ENCODE assay signal across 7 mouse cellular contexts in genomic region chr6:118592662-118593376, GRCm38 (mm10). TPM values are rescaled to one million over a fixed set of nuclear protein-coding genes. Genes with fewer than 3 reads are reported as not detected.
DNase-seq lines count a peak whose midpoint lies in the region; ATAC-seq and TF ChIP-seq lines count a peak whose summit lies in the region.

No protein-coding gene starts in this region.

- no peak for TF ChIP-seq EP300 in stomach, postnatal 0 days (optimal IDR thresholded peaks at IDR 0.05)

- H3K36me3 ChIP-seq in megakaryocyte, embryonic 14.5 days (replicated peaks; ENCODE audit: low read length), result peaks cover 2% of the 10 kb centered on the region
- peaks cover 6% of the 10 kb centered on the region; the same call in 1 of the 2 replicates for H3K36me3 ChIP-seq in forebrain, embryonic 13.5 days (ENCODE audit: poor library complexity, severe bottlenecking)
- no peaks in the 10 kb centered on the region for H3K36me3 ChIP-seq in liver, embryonic 12.5 days
- H3K36me3 ChIP-seq in stomach, postnatal 0 days (ENCODE audit: control insufficient read depth, insufficient read depth, low read length), result no peaks in the 10 kb centered on the region

- peaks cover 80% of the 10 kb centered on the region for H3K27me3 ChIP-seq in megakaryocyte, embryonic 14.5 days (replicated peaks)
- peaks cover 25% of the 10 kb centered on the region for H3K27me3 ChIP-seq in forebrain, embryonic 13.5 days
- peaks cover 65% of the 10 kb centered on the region for H3K27me3 ChIP-seq in liver, embryonic 12.5 days (replicated peaks)
- no peaks in the 10 kb centered on the region for H3K27me3 ChIP-seq in stomach, postnatal 0 days (ENCODE audit: control insufficient read depth, insufficient read depth, low read length)

- peaks cover 18% of the 10 kb centered on the region for H3K4me1 ChIP-seq in megakaryocyte, embryonic 14.5 days
- H3K4me1 ChIP-seq in forebrain, embryonic 13.5 days, result peaks cover 26% of the 10 kb centered on the region
- H3K4me1 ChIP-seq in liver, embryonic 12.5 days, result peaks cover 13% of the 10 kb centered on the region
- H3K4me1 ChIP-seq in stomach, postnatal 0 days (replicated peaks; ENCODE audit: control insufficient read depth, insufficient read depth), result no peaks in the 10 kb centered on the region

- H3K27ac ChIP-seq in forebrain, embryonic 13.5 days, result no peak overlapping the region
- no peak overlapping the region for H3K27ac ChIP-seq in liver, embryonic 12.5 days
- H3K27ac ChIP-seq in stomach, postnatal 0 days (replicated peaks), result no peak overlapping the region

- no peak for TF ChIP-seq CTCF in stomach, postnatal 0 days (IDR thresholded peaks at IDR 0.05; ENCODE audit: low read depth)

- H3K9ac ChIP-seq in forebrain, embryonic 13.5 days, result peak overlapping the region; percentile 59
- H3K9ac ChIP-seq in liver, embryonic 12.5 days, result 0 out of 2 replicates have a peak overlapping the region, but pooled peaks have one; percentile 36
- H3K9ac ChIP-seq in stomach, postnatal 0 days (ENCODE audit: low read length), result 0 out of 2 replicates have a peak overlapping the region, but pooled peaks have one; percentile 8

- peak overlapping the region; percentile 79 for H3K4me2 ChIP-seq in forebrain, embryonic 13.5 days
- peak overlapping the region; percentile 74 for H3K4me2 ChIP-seq in liver, embryonic 12.5 days
- peak overlapping the region; percentile 52 for H3K4me2 ChIP-seq in stomach, postnatal 0 days (replicated peaks; ENCODE audit: low read depth)

- no peak for ATAC-seq in megakaryocyte, adult 5-6 weeks (ENCODE audit: poor library complexity, severe bottlenecking)
- ATAC-seq in forebrain, embryonic 13.5 days, result no peak; the same call in 1 of the 2 replicates
- ATAC-seq in liver, embryonic 12.5 days, result no peak
- no peak for ATAC-seq in stomach, postnatal 0 days (ENCODE audit: low FRiP score, low TSS enrichment)
- no peak for ATAC-seq in granulocyte monocyte progenitor cell, adult 5-6 weeks (replicated peaks; ENCODE audit: poor library complexity, severe bottlenecking)

- H3K9me3 ChIP-seq in megakaryocyte, embryonic 14.5 days, result 0 out of 2 replicates have a peak, but pooled peaks cover 3% of the 10 kb centered on the region
- H3K9me3 ChIP-seq in forebrain, embryonic 13.5 days (replicated peaks), result no peaks in the 10 kb centered on the region
- H3K9me3 ChIP-seq in liver, embryonic 12.5 days (replicated peaks), result no peaks in the 10 kb centered on the region
- no peaks in the 10 kb centered on the region for H3K9me3 ChIP-seq in stomach, postnatal 0 days (ENCODE audit: control insufficient read depth, low read length)

- DNase-seq in stomach, postnatal 0 days (ENCODE audit: low spot score), result no peak
- no peak for DNase-seq in T-cell, adult 2 months (ENCODE audit: low spot score)

- H3K4me3 ChIP-seq in megakaryocyte, embryonic 14.5 days (replicated peaks), result peak overlapping the region; percentile 90
- H3K4me3 ChIP-seq in forebrain, embryonic 13.5 days, result peak overlapping the region; percentile 43
- H3K4me3 ChIP-seq in liver, embryonic 12.5 days, result peak overlapping the region; percentile 47
- H3K4me3 ChIP-seq in stomach, postnatal 0 days (ENCODE audit: low read depth, low read length), result peak overlapping the region; percentile 39

- 13% methylated on average over 21 of the region's 21 CpGs for WGBS in forebrain, embryonic 13.5 days
- WGBS in liver, embryonic 12.5 days (ENCODE audit: insufficient replicate concordance), result 32% methylated on average over 21 of the region's 21 CpGs
- 40% methylated on average over 21 of the region's 21 CpGs for WGBS in stomach, postnatal 0 days

RNA-seq across cellular contexts. Expression of gene Ankrd26, which starts 30.8 kb away (rescaled TPM):
- polyA plus RNA-seq in megakaryocyte, embryonic 14.5 days (2012; ENCODE audit: insufficient read depth, low replicate concordance), result 0.12 and 0.30 TPM in 2 replicates
- total RNA-seq in megakaryocyte, adult 5-6 weeks (2015), result 1.8 and 2.7 TPM in 2 replicates
- total RNA-seq in megakaryocyte, adult 5-6 weeks (2017), result 4.1 and 9.7 TPM in 2 replicates
- 25.0 and 25.8 TPM in 2 replicates for polyA plus RNA-seq in forebrain, embryonic 13.5 days (2015; fragmentation: Nextera tagmentation; extraction: Ambion mirVana)
- polyA plus RNA-seq in liver, embryonic 12.5 days (2016; fragmentation: Nextera tagmentation; extraction: Ambion mirVana), result 9.1 and 10.8 TPM in 2 replicates
- polyA plus RNA-seq in stomach, postnatal 0 days (2015; fragmentation: Nextera tagmentation; extraction: Ambion mirVana), result 3.9 and 4.4 TPM in 2 replicates
- total RNA-seq in granulocyte monocyte progenitor cell, adult 5-6 weeks (2014; fragmentation: Nextera tagmentation), result 9.8 and 13.5 TPM in 2 replicates
- 14.4 and 17.8 TPM in 2 replicates for total RNA-seq in granulocyte monocyte progenitor cell, adult 5-6 weeks (2017)

Comparison
In these comparisons a context has a peak if more than half of its experiments do, and no peak if none do; other contexts are left out.
1. H3K4me3 ChIP-seq: peak in every context shown above with its lines; median percentile 90 in megakaryocyte, embryonic 14.5 days; 47 in liver, embryonic 12.5 days; 43 in forebrain, embryonic 13.5 days; 39 in stomach, postnatal 0 days.
2. H3K9ac ChIP-seq: peak in every context shown above with its lines; median percentile 59 in forebrain, embryonic 13.5 days; 36 in liver, embryonic 12.5 days; 8 in stomach, postnatal 0 days.